Mouse (Mus musculus): ENCODE measurements at regions not wholly inside any gene's neighbourhood (a gene's known extent, or its start where the extent isn't known, plus 50 kb on each side); places are given as distances from the start of the nearest gene placed in this dataset.

GRCm38 (mm10) chr16:25083729-25084128 is 202.9 kb upstream of the Tprg start:
- no peaks in the 10 kb centered on the region for H3K36me3 ChIP-seq (ENCODE audit: control insufficient read depth, insufficient read depth)
- H3ac ChIP-seq (ENCODE audit: control insufficient read depth, insufficient read length): no peak overlapping the region
- H3K27me3 ChIP-seq (ENCODE audit: control insufficient read depth, insufficient read depth, insufficient read length): no peaks in the 10 kb centered on the region
- H3K79me2 ChIP-seq (ENCODE audit: control insufficient read depth, insufficient read depth): no peaks in the 10 kb centered on the region
- no peak overlapping the region for H3K4me3 ChIP-seq
- TF ChIP-seq MYOD1 (IDR thresholded peaks at IDR 0.05; ENCODE audit: control insufficient read depth in 1 of 3, insufficient read length in 2 of 3, low read depth in 2 of 3): no peak
- TF ChIP-seq TCF12 (IDR thresholded peaks at IDR 0.05; ENCODE audit: insufficient read depth, poor library complexity, severe bottlenecking): no peak
- TF ChIP-seq REST (IDR thresholded peaks at IDR 0.05; ENCODE audit: insufficient read depth, insufficient read length): no peak
- no peak for TF ChIP-seq SRF (IDR thresholded peaks at IDR 0.05; ENCODE audit: control insufficient read depth, insufficient read length, low read depth)
- no peak for TF ChIP-seq CEBPB (IDR thresholded peaks at IDR 0.05; ENCODE audit: insufficient read depth, poor library complexity, severe bottlenecking)
- TF ChIP-seq MAX (IDR thresholded peaks at IDR 0.05; ENCODE audit: low read depth): no peak
- TF ChIP-seq USF1 (IDR thresholded peaks at IDR 0.05; ENCODE audit: low read depth): no peak
- TF ChIP-seq POLR2AphosphoS2 (IDR thresholded peaks at IDR 0.05; ENCODE audit: insufficient read length, low read depth): no peak
- no peak for TF ChIP-seq MYOG (IDR thresholded peaks at IDR 0.05; ENCODE audit: control insufficient read depth in 1 of 3, insufficient read depth in 1 of 3, insufficient read length in 2 of 3, low read depth in 2 of 3)
- no peak for TF ChIP-seq E2F4 (IDR thresholded peaks at IDR 0.05; ENCODE audit: insufficient read depth)
- TF ChIP-seq POLR2A (IDR thresholded peaks at IDR 0.05; ENCODE audit: insufficient read length, low read depth): no peak
- no peak for TF ChIP-seq TCF3 (IDR thresholded peaks at IDR 0.05; ENCODE audit: insufficient read length, low read depth)
- no peak overlapping the region for H3K4me2 ChIP-seq (ENCODE audit: low read depth)

- Histone ChIP-seq H3K27me3 (ENCODE audit: control insufficient read depth, insufficient read depth, insufficient read length) (no peaks in the 10 kb centered on the region), H3K36me3 (ENCODE audit: control insufficient read depth, insufficient read depth) (no peaks in the 10 kb centered on the region), H3K4me2 (ENCODE audit: low read depth) (no peak overlapping the region), H3K79me2 (ENCODE audit: control insufficient read depth, insufficient read depth) (no peaks in the 10 kb centered on the region), H3K4me3 (no peak overlapping the region), H3ac (ENCODE audit: control insufficient read depth, insufficient read length) (no peak overlapping the region)
- TF ChIP-seq MAX (IDR thresholded peaks at IDR 0.05; ENCODE audit: low read depth): no peak
Observed at GRCm38 (mm10) chr16:25087741-25088648, 198.6 kb upstream of the Tprg start.

- H3ac ChIP-seq (ENCODE audit: control insufficient read depth, insufficient read length): no peak overlapping the region
- H3K79me2 ChIP-seq (ENCODE audit: control insufficient read depth, insufficient read depth): no peaks in the 10 kb centered on the region
- no peak for TF ChIP-seq MYOG (IDR thresholded peaks at IDR 0.05; ENCODE audit: control insufficient read depth in 1 of 3, insufficient read depth in 1 of 3, insufficient read length in 2 of 3, low read depth in 2 of 3)
- TF ChIP-seq TCF3 (IDR thresholded peaks at IDR 0.05; ENCODE audit: insufficient read length, low read depth): no peak
- no peak for TF ChIP-seq MYOD1 (IDR thresholded peaks at IDR 0.05; ENCODE audit: control insufficient read depth in 1 of 3, insufficient read length in 2 of 3, low read depth in 2 of 3)
- no peak overlapping the region for H3K4me2 ChIP-seq (ENCODE audit: low read depth)
- no peaks in the 10 kb centered on the region for H3K27me3 ChIP-seq (ENCODE audit: control insufficient read depth, insufficient read depth, insufficient read length)
- no peak overlapping the region for H3K4me3 ChIP-seq
- H3K36me3 ChIP-seq (ENCODE audit: control insufficient read depth, insufficient read depth): no peaks in the 10 kb centered on the region
Observed at GRCm38 (mm10) chr16:25088649-25089019, 198.0 kb upstream of the Tprg start.

- Histone ChIP-seq H3K36me3 (ENCODE audit: control insufficient read depth, insufficient read depth) (no peaks in the 10 kb centered on the region), H3ac (ENCODE audit: control insufficient read depth, insufficient read length) (no peak overlapping the region), H3K79me2 (ENCODE audit: control insufficient read depth, insufficient read depth) (no peaks in the 10 kb centered on the region), H3K27me3 (ENCODE audit: control insufficient read depth, insufficient read depth, insufficient read length) (no peaks in the 10 kb centered on the region), H3K4me2 (ENCODE audit: low read depth) (no peak overlapping the region), H3K4me3 (no peak overlapping the region)
- TF ChIP-seq CEBPB (IDR thresholded peaks at IDR 0.05; ENCODE audit: insufficient read depth, poor library complexity, severe bottlenecking) (no peak), REST (IDR thresholded peaks at IDR 0.05; ENCODE audit: insufficient read depth, insufficient read length) (no peak), MYOD1 (IDR thresholded peaks at IDR 0.05; ENCODE audit: control insufficient read depth in 1 of 3, insufficient read length in 2 of 3, low read depth in 2 of 3) (no peak), E2F4 (IDR thresholded peaks at IDR 0.05; ENCODE audit: insufficient read depth) (no peak), MAX (IDR thresholded peaks at IDR 0.05; ENCODE audit: low read depth) (no peak), SRF (IDR thresholded peaks at IDR 0.05; ENCODE audit: control insufficient read depth, insufficient read length, low read depth) (no peak), POLR2AphosphoS2 (IDR thresholded peaks at IDR 0.05; ENCODE audit: insufficient read length, low read depth) (no peak)
Observed at GRCm38 (mm10) chr16:25104165-25104564, 182.5 kb upstream of the Tprg start.

- no peak overlapping the region for H3K4me2 ChIP-seq (ENCODE audit: low read depth)
- H3K79me2 ChIP-seq (ENCODE audit: control insufficient read depth, insufficient read depth): no peaks in the 10 kb centered on the region
- no peaks in the 10 kb centered on the region for H3K27me3 ChIP-seq (ENCODE audit: control insufficient read depth, insufficient read depth, insufficient read length)
- TF ChIP-seq POLR2AphosphoS2 (IDR thresholded peaks at IDR 0.05; ENCODE audit: insufficient read length, low read depth) (no peak), TCF3 (IDR thresholded peaks at IDR 0.05; ENCODE audit: insufficient read length, low read depth) (no peak), SRF (IDR thresholded peaks at IDR 0.05; ENCODE audit: control insufficient read depth, insufficient read length, low read depth) (no peak), CEBPB (IDR thresholded peaks at IDR 0.05; ENCODE audit: insufficient read depth, poor library complexity, severe bottlenecking) (no peak), TCF12 (IDR thresholded peaks at IDR 0.05; ENCODE audit: insufficient read depth, poor library complexity, severe bottlenecking) (no peak), USF1 (IDR thresholded peaks at IDR 0.05; ENCODE audit: low read depth) (no peak), POLR2A (IDR thresholded peaks at IDR 0.05; ENCODE audit: insufficient read length, low read depth) (no peak), MAX (IDR thresholded peaks at IDR 0.05; ENCODE audit: low read depth) (no peak), MYOD1 (IDR thresholded peaks at IDR 0.05; ENCODE audit: control insufficient read depth in 1 of 3, insufficient read length in 2 of 3, low read depth in 2 of 3) (no peak), MYOG (IDR thresholded peaks at IDR 0.05; ENCODE audit: control insufficient read depth in 1 of 3, insufficient read depth in 1 of 3, insufficient read length in 2 of 3, low read depth in 2 of 3) (no peak), E2F4 (IDR thresholded peaks at IDR 0.05; ENCODE audit: insufficient read depth) (no peak)
- H3ac ChIP-seq (ENCODE audit: control insufficient read depth, insufficient read length): no peak overlapping the region
- H3K4me3 ChIP-seq: no peak overlapping the region
- no peaks in the 10 kb centered on the region for H3K36me3 ChIP-seq (ENCODE audit: control insufficient read depth, insufficient read depth)
Observed at GRCm38 (mm10) chr16:25104603-25105002, 182.0 kb upstream of the Tprg start.

All from myocyte (in vitro differentiated cells).